Mouse (Mus musculus) CD4-positive, CD25-positive, alpha-beta regulatory T cell, adult 4 months (primary cell): Measurements from ENCODE around the gene Erg28. TPM values are rescaled to one million over a fixed set of nuclear protein-coding genes. Genes with fewer than 3 reads are reported as not detected.
A peak's percentile ranks its signal among the peaks of the same experiment; 100 is the strongest.

Experiments used
- ATAC-seq: one replicate; pipeline ENCODE4 v1.8.0; 2017
- polyA plus RNA-seq, 2 experiments: library from polyadenylated mRNA; unstranded; fragments of 100-300 nt; shearing (Covaris generic); gene quantifications; one replicate each; pipeline ENCODE4 v1.2.1; 2017

The Erg28 gene
- polyA plus RNA-seq = 100 to 1,000 TPM; 140 to 169 TPM

- ATAC-seq = peak; percentile 90
Measured at GRCm38 (mm10) chr12:85824438-85825264, at the start of gene Erg28, which contains the start of gene Ttll5. Gene Erg28, minus strand, starts transcription at chr12:85824550. Gene Ttll5, plus strand, starts transcription at chr12:85824659.

GRCm38 (mm10) chr12:85869423-85869822 lies 45.1 kb upstream of the Erg28 start:
- no peak for ATAC-seq

GRCm38 (mm10) chr12:85867125-85867524 lies 42.8 kb upstream of the Erg28 start:
- ATAC-seq = no peak

DNA sequence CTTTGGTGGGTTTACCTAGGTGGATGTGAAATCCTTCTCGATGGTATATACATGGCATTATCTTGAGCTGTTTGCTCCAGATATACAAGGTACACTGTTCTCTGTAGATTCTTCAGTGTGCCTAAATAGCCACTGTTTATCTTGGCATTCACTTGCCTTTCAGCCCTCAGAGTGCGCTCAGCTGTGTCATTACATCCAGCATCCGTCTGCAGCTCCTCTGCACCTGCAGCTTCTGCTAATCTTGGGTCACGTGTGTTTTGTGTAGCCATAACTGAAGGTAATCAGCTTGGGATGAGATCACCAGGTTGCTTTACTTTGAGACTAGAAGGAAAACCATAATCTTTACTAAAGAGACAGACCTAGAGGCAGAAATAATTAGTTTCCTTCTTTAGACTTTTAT lies 42.3 kb upstream of the Erg28 start:
- ATAC-seq = no peak

GRCm38 (mm10) chr12:85865526-85865925 lies 41.2 kb upstream of the Erg28 start:
- ATAC-seq = no peak

DNA sequence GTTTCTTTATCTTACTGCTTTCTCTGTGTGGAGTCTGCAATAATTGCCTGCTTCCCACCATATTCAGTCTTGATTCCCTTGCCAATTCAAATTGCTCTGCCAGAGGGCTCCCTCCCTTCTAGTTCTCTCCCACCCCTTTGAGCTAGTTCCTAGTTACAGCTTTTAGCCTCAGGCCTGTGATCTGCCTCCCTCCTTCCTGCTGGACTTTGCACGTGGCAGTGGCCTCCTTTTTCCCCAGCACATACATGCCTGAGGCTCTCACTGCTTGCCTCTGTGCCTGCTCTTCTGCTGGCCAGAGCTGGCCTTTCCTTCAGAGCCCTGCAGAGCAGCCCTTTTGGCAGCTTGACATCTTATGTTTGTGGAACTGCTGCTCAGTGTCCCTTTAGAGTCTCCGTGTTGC lies 38.2 kb upstream of the Erg28 start:
- ATAC-seq = no peak

GRCm38 (mm10) chr12:85859511-85860189 lies 35.3 kb upstream of the Erg28 start:
- ATAC-seq = no peak

DNA sequence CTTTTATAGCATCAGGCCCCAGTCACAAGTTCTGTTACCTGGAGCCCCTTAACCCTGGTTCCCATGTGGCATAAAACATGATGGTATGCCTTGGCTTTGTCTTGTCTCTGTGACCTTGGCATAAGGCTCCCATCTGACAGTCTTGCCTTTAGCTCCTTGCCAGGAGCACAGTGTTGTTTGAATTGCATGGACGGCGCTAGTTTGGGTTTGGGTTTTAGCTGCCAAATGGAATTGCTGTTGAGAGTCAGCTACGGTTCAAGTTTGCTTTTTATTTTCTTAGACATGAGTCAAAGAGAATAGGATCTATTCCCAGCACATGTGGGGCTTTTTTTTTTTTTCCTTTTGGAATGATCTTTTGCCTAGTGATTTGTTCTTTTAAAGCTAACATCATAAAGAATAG lies 34.8 kb upstream of the Erg28 start:
- ATAC-seq = no peak

DNA sequence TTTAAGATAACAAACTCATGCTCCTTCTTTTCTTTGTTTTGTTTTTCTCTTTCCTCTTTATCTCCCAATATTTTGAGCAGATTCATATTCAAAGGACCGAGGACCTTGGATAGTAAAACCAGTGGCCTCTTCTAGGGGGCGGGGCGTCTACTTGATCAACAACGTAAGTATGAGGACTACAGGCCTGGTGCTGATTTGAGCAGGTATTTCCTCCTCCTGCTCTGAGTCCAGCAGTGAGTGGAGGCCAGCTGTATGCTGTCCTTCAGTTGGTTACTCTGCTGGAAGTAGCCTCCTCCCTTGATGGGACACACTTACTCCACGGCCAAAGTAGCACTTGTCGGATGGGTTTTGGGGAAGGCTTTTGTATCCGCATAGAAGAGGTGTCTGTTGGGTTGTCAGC lies 33.0 kb upstream of the Erg28 start:
- ATAC-seq = no peak

DNA sequence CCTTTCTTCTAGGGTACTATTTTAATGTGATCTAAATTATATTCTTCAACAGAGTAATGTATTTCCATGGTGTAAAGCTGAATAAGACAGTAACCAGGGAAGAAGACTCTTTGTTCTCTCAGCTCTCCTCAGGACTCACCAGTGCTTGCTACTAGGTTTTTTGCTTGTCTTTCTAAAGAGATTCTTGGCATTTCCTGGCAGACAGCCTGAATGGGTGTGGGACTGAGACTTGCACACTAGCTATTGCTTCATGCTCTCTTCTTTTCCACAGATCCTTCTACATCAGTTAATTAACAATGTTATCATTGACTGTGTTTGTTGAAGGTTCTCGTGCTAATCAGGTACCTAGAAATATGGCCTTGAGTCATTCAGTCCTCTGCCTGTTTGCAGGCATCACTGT lies 29.9 kb upstream of the Erg28 start:
- no peak for ATAC-seq

DNA sequence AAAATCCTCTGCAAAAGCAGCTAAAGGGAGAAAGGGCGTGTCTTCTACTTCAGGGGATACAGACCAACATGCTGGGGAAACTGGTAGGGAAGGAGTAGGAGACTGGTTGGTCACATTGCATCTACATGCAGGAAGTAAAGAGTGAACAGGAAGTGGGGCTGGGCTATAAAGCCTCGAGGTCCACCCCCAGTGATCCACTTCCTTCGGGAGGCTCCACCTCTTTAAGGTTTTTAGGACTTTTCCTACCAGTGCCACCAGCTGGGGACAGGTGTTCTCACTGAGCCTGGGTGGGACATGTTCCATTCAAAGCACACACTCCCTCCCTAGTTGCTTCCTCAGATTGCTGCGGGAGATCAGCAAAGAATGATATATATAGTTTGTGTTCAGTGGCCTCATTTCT lies 29.5 kb upstream of the Erg28 start:
- ATAC-seq = no peak

DNA sequence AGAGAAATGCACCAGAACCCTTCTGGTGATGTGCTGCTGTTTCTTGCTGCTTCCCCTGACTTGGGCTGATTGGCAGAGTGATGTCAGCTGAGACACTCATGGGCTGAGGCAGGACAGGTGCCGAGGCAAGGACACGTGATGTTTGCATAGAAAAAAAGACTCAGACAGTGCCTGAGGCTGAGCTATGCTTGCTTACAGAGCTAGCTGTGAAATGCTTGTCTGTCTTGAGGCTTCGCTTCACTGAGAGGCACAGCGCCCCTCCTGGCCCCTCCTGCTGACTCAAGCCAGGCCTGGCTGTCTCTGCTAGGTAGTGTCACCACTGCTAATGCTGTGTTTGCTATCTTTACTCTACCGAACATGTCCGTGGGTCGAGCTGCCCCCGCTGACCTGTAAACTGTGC lies 26.3 kb upstream of the Erg28 start:
- no peak for ATAC-seq

- ATAC-seq = no peak
Measured at GRCm38 (mm10) chr12:85848164-85848958, 24.0 kb upstream of the Erg28 start.

DNA sequence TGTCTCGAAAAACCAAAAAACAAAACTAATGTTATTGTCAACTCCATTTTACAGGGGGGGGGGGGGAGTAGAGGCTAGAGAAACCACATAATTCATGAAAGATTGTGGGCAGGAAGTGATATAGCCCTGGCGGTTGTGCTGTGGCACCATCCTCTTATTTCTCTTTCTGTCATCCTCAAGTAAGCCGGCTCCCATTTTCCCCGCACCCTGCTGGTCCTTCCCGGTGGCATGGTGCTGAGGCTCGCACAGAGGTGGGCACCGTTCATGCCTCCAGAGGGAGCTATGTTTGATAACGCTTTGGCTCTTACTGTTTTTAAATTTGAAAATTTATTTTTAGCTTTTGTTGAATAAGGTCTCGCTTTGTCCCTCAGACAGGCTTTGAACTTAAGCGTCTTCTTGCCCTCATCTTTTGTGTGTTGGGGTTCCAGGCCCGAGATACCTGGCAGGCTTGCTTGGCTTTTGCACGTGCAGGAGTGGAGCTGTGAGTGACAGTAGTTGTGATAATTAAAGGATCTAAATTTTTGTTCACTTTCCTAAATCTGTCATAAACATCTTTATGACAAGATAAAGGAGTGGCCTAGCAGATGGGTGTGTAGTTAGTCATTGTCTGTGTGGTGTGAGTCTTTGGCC lies 15.1 kb upstream of the Erg28 start:
- peak; percentile 74 for ATAC-seq

DNA sequence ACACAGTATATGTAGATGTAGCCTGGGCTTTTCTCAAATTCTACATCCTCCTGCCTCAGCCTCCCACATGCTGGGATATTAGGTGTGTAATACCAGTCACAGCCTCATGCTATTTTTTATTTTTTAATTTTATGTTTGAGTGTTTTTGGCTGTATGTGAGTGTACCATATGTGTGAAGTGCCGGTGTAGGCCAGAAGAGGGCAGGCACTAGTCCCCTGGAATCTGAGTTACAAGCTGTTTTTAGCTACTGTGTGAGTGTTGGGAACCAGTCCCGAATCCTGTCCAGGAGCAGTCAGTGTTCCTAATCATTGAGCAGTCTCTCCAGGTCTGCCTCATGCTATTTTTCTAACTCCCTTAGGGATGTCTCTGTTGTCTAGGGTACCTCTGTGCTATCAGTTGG lies 13.4 kb upstream of the Erg28 start:
- no peak for ATAC-seq

GRCm38 (mm10) chr12:85834543-85834942 lies 10.2 kb upstream of the Erg28 start:
- ATAC-seq = no peak

- no peak for ATAC-seq
Measured at GRCm38 (mm10) chr12:85830691-85831090, 6.3 kb upstream of the Erg28 start.

DNA sequence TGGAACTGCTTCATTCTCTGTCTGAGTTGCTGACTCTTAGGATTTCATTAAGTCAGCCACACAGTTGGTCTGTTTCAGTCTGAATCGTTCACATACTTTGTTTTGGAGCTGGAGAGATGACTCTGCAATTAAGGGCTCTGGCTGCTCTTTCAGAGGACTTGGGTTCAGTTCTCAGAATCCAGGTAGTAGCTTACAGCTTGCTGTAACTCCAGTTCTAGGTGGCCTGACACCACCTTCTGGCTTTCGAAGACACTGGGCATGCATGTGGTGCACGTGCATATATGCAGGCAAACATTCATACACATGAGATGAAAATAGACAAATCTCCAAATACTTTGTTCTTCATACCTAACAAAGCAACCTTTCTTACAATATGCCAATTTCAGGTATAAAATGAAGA lies 5.5 kb upstream of the Erg28 start:
- ATAC-seq = no peak

GRCm38 (mm10) chr12:85828856-85829255 lies 4.5 kb upstream of the Erg28 start:
- ATAC-seq = no peak

GRCm38 (mm10) chr12:85825822-85826221 lies 1.5 kb upstream of the Erg28 start:
- no peak for ATAC-seq

- no peak for ATAC-seq
Measured at GRCm38 (mm10) chr12:85825361-85825760, 1.0 kb upstream of the Erg28 start.

DNA sequence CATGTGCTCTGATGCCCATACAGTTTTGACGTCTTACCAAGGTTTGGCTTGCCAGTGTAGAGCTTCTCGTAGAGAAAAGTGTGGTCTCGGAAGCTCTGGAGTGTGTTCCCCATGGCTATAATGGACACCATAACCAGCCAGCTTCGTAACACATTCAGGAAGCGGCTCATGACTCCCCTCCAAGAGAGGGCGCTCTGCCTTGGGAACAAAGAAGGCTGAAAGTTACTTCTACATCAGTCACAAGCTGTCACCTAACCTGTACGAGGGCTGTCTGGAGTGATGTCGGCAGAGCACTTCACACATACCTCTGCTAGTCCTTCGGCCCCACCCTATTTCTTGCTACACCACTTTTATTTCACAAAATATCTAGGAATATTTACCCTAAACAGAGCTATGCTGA lies 2.3 kb downstream of the Erg28 start:
- ATAC-seq = no peak

DNA sequence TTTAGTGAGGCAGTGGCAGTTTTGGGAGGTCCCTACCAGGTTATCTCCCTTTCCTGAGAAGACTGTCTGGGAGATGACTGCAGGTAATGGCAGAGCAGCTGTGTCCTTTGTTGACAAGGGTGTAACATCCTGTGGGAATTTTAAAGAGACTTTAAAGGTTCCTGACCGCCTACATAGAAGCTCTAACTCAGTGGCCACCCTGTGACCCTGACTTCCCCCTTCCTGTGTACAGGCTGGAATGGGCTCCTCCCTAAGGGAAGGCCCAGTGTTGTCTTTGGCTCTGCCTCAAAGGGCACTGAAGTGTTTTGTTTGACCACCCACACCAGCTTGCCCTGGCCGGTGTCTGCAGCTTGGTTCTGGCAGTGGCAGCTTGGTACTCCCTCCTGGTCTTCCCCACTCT lies 10.8 kb downstream of the Erg28 start:
- no peak for ATAC-seq
